ENCODE assay signal across 8 mouse cellular contexts in the genomic region with DNA sequence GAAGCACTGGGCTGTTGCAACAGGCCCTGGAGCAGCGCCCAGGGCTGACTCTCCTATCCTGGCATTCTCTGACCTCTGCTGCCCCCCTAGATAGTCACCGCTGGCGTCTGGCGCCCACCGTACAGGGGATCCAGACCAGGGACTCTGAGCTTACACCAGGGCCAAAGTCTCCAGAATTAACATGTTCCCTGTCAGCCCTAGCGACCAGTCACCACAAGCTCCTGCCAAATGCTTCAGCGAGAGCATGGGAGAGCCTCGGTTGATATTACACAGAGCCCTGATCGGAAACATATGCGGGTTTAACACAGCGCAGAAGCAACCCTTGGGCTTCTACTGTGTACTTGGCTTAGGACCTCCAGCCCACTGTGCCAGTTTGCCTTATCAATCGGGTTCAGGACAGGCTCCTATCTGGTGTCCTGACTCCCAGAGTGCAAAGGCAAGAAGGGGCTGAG.
DNase-seq lines count a peak whose midpoint lies in the region; ATAC-seq lines count a peak whose summit lies in the region.

No protein-coding gene starts in this region.

- H3K36me3 ChIP-seq in heart, embryonic 12.5 days: peaks cover 3% of the 10 kb centered on the region
- peaks cover 3% of the 10 kb centered on the region; the same call in 1 of the 2 replicates for H3K36me3 ChIP-seq in liver, embryonic 12.5 days

- DNase-seq in adrenal gland, adult 2 months: peak; percentile 68
- DNase-seq in adrenal gland, adult 8-10 months: no peak
- peak; percentile 60 to 64 for DNase-seq in adrenal gland, postnatal 36 days
- DNase-seq in right cerebral cortex, adult 18-20 months: no peak
- no peak for DNase-seq in left cerebral cortex, adult 8-10 months (ENCODE audit: low spot score in 2 of 2)

- no peak overlapping the region for H3K4me3 ChIP-seq in heart, embryonic 12.5 days
- H3K4me3 ChIP-seq in liver, embryonic 12.5 days: no peak overlapping the region

- H3K27me3 ChIP-seq in heart, embryonic 12.5 days (replicated peaks): no peaks in the 10 kb centered on the region
- H3K27me3 ChIP-seq in liver, embryonic 12.5 days (replicated peaks): no peaks in the 10 kb centered on the region

- no peak overlapping the region for H3K4me2 ChIP-seq in heart, embryonic 12.5 days
- H3K4me2 ChIP-seq in liver, embryonic 12.5 days: peak overlapping the region; percentile 17

- peak; percentile 83; the same call in 1 of the 2 replicates for ATAC-seq in heart, embryonic 12.5 days (ENCODE audit: insufficient number of reproducible peaks, low FRiP score)
- ATAC-seq in liver, embryonic 12.5 days: peak; percentile 66
- no peak for ATAC-seq in megakaryocyte, adult 5-6 weeks (ENCODE audit: poor library complexity, severe bottlenecking)

- no peak overlapping the region for H3K9ac ChIP-seq in heart, embryonic 12.5 days
- H3K9ac ChIP-seq in liver, embryonic 12.5 days: no peak overlapping the region

- H3K27ac ChIP-seq in heart, embryonic 12.5 days (ENCODE audit: poor library complexity, severe bottlenecking): peak overlapping the region; percentile 48
- H3K27ac ChIP-seq in liver, embryonic 12.5 days: peak overlapping the region; percentile 21; the same call in 1 of the 2 replicates

- H3K4me1 ChIP-seq in heart, embryonic 12.5 days (replicated peaks): peaks cover 40% of the 10 kb centered on the region
- H3K4me1 ChIP-seq in liver, embryonic 12.5 days: peaks cover 65% of the 10 kb centered on the region

- 34% methylated on average over 12 of the region's 12 CpGs for WGBS in heart, embryonic 12.5 days
- 51% methylated on average over 12 of the region's 12 CpGs for WGBS in liver, embryonic 12.5 days (ENCODE audit: insufficient replicate concordance)

- H3K9me3 ChIP-seq in heart, embryonic 12.5 days (replicated peaks): peaks cover 4% of the 10 kb centered on the region; the same call in 1 of the 2 replicates
- H3K9me3 ChIP-seq in liver, embryonic 12.5 days (replicated peaks): no peaks in the 10 kb centered on the region

Comparison
In these comparisons a context has a peak if more than half of its experiments do, and no peak if none do; other contexts are left out.
1. DNase-seq: peak in adrenal gland, adult 2 months (single experiment) and adrenal gland, postnatal 36 days (2 of 2); none in adrenal gland, adult 8-10 months (single experiment), right cerebral cortex, adult 18-20 months (single experiment) and left cerebral cortex, adult 8-10 months (0 of 2).